Mouse (Mus musculus) T-cell, adult 2 months (primary cell): ENCODE results near the gene Lhfpl4.

ENCODE experiments used
- DNase-seq: peaks from one replicate; pipeline ENCODE4 v3.0.0; 2022; ENCODE audit warnings: low spot score

Lhfpl4 gene

DNA sequence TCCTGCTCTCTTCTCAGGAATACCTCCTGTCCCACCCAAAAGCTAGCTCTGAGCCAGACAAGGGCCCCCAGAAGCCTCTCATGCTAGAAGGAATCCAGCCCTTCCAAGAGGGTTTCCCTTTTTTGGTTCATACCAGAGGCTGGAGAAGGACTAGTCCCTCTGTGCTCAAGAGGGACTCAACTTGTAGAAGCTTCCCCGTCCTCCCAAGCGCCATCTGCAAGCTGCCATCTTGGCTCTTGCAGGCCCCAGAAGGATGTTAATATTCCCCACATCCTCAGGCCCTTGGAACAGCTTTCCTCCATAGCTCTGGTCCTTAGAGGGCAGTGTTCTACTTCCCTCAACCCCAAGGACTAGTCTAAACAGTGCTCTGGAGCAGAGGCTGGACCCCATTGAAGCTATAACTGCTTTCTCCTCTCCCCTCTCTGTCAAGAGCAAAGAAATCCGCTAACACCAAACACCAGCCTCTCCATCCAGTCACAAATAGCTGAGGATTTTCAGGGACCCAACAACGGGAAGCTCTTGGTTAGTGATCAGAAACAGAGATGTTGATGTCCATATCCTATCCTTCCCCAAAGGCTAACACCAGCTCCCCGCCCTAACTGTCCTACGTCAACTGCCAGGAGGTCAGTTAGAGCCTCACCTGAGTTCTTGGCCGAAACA, 26.7 kb downstream of the Lhfpl4 start:
- no peak for DNase-seq

DNA sequence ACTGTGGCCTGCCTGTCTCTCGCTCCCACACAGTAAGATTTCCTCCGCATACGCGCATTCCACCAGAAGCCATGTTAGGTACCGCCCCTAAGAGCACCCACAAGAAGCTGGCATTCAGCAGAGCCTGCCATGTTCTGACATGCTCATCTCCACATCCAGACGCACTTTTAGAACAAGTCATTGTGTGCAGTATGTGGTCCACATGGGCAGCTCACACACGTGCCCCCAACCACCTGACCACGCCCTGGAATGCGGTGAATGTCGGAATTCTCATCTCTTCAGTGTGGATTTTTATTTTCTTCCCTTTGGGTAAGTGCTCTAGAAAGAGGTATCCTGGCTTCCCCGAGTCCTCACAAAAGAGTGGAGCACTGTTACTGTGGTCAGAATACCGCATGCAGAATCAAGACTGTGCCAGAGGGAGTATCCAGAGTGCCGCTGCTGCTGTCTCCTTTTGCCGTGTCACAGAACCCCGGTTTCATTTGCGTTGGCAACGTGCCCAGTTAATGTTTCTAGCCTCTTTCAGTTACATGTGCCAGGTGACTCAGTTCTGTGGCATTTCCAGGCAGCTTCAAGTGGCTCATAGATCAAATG, 28.4 kb downstream of the Lhfpl4 start:
- DNase-seq, result no peak

DNA sequence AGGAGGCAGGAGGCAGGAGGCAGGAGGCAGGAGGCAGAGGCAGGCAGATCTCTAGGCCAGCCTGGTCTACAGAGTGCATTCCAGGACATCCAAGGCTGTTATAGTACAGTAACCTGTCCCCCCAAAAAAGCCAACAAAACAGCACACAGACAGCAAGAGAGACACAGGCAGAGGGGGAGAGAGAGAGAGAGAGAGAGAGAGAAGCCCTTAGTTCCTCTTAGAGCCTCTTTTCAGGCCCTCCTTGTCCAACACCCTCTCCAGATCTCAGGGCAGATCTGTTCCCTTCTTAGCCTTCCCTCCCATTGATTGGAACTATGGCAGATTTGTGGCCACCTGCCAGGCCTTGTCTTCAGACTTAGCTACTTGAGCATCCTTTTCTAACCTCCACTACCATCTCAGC, 31.7 kb downstream of the Lhfpl4 start:
- DNase-seq, result no peak

DNA sequence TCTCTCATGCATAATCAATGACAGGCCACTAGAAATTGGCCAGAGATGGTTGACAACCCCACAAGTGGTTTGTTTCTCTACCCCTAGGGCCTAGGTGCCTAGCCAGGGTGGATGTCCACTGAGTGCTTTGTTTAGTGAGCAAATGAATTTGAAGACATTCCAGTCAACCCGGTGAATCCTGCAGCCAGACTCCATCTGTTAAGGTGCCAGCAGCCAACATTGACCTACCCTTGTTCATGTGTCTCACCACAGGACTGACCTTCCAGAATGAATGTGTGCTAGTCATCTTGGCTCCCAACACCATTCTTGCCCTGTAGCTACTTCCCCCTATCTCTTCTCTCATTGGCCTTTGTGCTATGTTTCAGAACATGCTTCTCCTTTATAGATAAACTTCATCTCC, 33.2 kb downstream of the Lhfpl4 start:
- DNase-seq, result no peak

DNA sequence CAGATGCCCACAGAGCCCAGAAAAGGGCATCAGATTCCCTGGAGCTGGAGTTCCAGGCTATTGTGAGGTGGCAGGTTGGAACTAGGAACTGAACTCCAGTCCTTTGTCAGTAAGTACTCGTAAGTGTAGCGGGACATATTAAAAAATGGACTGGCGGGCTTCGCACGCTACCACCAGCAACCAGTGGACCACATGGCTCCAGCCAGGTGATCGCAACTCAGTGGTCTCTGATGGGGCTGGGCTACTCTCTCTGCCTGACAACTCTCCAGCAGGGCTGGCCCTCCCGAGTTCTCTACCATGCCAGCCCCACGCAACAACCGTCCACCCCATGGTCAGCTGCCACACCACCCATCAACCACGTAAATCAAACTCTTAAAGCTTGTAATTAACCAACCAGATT, 35.1 kb downstream of the Lhfpl4 start:
- DNase-seq, result no peak

DNA sequence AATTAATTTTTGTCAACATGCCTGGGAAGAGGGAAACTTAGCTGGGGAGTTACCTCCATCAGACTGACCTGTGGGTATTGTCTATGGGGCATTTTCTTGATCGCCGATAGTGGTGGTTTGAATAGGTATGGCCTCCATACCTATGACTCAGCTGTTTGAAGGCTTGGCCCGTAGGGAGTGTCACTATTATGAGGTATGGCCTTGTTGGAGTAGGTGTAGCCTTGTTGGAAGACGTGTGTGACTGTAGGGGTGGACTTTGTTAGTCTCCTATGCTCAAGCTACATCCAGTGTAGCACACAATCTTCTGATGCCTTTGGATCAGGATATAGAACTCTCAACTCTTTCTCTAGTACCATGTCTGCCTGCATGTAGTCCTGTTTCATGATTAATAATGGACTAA, 39.1 kb downstream of the Lhfpl4 start:
- DNase-seq, result no peak

DNA sequence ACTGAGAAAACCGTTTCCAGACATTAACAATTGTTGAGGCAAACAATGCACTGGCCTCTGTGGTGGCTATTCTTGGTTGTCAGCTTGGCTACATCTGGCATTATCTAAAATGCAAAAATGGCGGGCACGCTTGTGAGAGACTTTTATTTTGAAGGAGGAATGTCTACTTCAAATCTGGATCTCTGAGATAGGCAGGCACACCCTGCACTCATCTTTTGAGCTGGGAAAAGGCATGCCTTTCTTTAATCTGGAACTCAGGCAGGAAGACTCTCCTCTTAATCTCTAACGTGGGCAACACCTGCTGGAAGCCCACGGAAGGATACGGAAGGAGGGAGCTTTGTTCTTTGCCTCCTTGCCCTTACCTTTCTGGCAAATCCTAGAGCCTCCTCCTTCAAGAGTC, 40.3 kb downstream of the Lhfpl4 start:
- no peak for DNase-seq

DNA sequence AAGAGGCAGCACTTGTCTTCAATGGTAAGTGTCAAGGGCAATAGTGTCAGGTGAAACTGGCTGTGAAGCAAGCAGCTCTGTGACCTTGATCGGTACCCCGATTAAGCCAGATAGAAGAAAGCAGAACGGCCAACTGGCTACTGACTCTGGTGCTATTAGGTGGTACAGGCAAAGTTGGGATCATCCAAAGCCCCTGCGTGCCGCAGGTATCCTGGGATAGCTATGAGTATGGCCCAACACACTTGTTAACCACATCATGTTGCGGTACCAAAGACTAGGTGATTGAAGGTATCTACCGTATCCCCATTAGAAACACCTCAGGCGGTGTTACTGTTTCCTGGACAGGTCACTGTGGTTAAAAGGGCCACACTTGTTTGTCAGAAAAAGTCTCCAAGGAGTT, 41.1 kb downstream of the Lhfpl4 start:
- DNase-seq, result no peak

DNA sequence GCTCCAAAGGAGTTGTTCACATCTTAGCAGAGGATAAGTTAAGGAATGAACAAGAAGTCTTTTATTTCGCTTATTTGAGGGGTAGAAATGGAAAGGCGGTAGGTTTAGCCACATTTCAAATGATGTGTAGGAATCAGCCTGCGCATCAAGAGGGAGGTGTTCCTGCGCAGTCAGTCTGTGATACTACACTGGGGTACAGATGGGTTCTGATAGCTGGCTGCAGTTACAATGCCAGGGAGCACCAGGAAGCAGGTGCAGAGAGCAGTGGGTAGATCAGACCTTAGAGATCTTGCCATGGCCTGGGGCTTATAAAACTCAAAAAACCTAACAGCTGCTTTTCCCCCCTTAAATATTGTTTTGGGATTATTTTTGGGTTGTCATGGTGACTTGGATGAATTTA, 49.9 kb downstream of the Lhfpl4 start:
- DNase-seq, result no peak

DNA sequence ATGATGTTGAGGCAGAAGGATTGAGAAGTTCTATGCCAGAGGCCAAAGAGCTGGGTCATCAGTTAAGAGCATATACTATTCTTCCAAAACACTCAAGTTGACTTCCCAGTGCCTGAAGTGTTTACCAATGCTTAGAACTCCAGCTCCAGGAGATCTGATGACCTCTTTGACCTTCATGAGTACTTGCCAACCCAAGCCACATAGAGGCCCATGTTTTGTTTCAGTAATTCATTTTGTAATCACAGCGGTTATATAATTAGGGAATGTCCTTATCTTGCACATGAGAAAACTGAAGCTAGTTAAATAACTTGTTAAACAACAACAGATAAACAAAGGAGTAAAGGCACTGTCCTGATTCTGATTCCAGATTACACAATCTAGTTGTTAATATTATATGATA, 50.4 kb downstream of the Lhfpl4 start:
- no peak for DNase-seq

DNA sequence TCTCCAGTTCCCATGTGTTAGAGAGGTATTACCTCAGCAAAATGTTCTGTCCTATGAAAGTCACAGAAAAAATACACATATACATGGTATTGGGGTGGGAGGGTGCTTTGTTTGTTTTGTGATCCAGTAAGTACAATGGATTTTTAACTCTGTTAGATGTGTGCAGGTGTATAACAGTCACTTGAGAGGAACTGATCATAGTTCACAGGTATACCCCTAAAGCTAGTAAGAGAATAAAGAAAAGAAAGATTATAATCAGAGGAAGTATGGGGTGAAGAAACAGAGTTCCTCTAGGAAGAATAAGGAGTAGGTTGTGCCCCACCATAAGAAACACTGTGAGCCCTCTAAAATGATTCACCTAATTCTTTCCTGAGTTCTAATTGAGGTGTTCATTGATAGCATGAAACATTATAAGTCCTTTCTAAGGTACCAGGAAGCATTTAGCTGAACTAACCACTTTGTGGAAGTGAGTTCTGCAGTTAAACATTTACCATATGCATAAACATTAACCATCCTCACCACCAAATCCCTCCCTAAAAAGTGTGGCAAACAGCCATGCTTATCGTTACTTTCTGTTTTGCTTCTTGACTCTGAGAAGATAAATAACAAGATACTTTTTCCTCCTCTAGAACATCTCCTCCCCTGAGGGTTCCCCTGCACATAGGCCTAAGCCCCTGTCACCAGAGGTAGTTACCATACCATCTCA, 53.6 kb downstream of the Lhfpl4 start:
- no peak for DNase-seq

DNA sequence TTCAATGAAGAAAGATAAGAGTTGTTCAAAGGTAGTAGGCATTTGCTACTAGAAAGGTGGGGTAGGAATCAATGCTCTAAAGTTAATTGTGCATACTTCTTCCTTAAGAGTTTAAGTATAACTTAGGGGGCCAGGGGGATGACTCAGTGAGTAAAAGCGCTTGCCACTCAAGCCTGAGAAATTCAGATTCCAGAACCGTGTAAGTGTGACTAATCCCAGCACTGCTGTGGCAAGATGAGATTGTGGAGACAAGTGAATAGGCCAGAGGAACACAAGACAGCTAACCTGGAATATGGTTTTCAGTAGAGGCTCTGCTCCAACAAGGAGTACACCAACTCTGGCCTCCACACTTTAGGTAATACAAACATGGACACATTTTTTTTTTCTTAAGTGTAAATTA, 61.8 kb downstream of the Lhfpl4 start:
- no peak for DNase-seq

DNA sequence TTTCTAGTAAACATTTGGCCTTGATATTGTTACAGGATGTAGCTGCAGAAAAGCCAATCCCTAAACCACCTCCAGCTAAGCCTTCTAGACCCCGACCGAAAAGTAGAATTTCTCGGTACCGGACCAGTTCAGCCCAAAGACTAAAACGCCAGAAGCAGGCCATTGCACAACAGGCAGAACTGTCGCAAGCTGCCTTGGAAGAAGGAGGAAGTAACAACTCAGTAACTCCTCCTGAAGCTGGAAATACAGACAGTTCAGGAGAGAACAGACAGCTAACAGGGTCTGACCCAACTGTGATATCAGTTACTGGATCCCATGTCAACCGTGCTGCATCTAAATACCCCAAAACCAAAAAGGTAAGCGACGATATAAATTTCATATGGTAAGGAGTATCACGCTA, 74.4 kb downstream of the Lhfpl4 start:
- DNase-seq, result no peak
